ENCODE assay signal across 29 mouse cellular contexts in the genomic region with DNA sequence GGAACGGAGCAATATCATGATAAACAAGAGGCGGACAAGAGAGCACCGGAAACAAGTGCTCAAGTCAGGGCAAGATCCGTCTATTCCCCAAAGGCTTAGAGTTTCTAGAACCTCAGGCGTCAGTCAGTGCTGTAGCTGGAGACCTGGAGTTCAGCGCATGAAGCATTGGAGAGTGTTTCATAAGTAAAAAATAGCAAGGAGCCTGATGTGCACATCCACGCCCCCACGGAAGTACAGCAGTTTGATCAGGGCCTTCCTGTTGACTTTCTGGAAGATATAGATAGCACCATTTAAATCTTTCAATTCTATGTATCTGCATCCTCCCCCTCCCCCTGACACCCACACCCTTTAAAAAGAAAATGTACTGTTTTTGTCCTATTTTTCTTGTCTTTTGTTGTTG. TPM values are rescaled to one million over a fixed set of nuclear protein-coding genes. Genes with fewer than 3 reads are reported as not detected.
DNase-seq lines count a peak whose midpoint lies in the region; ATAC-seq and TF ChIP-seq lines count a peak whose summit lies in the region.
"Had no signal": no experiment of that assay in that cellular context is flagged by ENCODE, and none has a peak within 500 bp of the region (broad histone marks: within the 10 kb centered on the region; RNA-seq: fewer than 3 reads in every experiment).

No protein-coding gene starts in this region.

- no peaks in the 10 kb centered on the region for H3K27me3 ChIP-seq in liver, postnatal 0 days (ENCODE audit: insufficient read depth, low read length)
- no peaks in the 10 kb centered on the region for H3K27me3 ChIP-seq in liver, embryonic 11.5 days (replicated peaks; ENCODE audit: control insufficient read depth, insufficient read depth, low read length)
- no peaks in the 10 kb centered on the region for H3K27me3 ChIP-seq in G1E (ENCODE audit: insufficient read depth, low read length)
- no peaks in the 10 kb centered on the region for H3K27me3 ChIP-seq in splenic B cell, adult 2 months (ENCODE audit: control insufficient read depth, insufficient read depth, low read length, poor library complexity, severe bottlenecking)
- no peaks in the 10 kb centered on the region for H3K27me3 ChIP-seq in limb, embryonic 10.5 days (ENCODE audit: low read depth, poor library complexity, severe bottlenecking)
- H3K27me3 ChIP-seq: embryonic facial prominence, embryonic 15.5 days; forebrain, embryonic 12.5 days; heart, embryonic 15.5 days; limb, embryonic 13.5 days; lung, embryonic 15.5 days; midbrain, embryonic 12.5 days; Patski; stomach, embryonic 15.5 days had no signal

- no peak overlapping the region for H3K27ac ChIP-seq in liver, postnatal 0 days (ENCODE audit: low read depth)
- no peak overlapping the region for H3K27ac ChIP-seq in liver, embryonic 11.5 days (ENCODE audit: low read depth, low read length)
- no peak overlapping the region for H3K27ac ChIP-seq in limb, embryonic 10.5 days
- H3K27ac ChIP-seq: embryonic facial prominence, embryonic 10.5 days; embryonic facial prominence, embryonic 15.5 days; forebrain, embryonic 12.5 days; heart, embryonic 15.5 days; hindbrain, postnatal 0 days; left cerebral cortex, adult 2 months; limb, embryonic 13.5 days; liver, embryonic 14.5 days; lung, embryonic 15.5 days; midbrain, embryonic 12.5 days; stomach, embryonic 15.5 days had no signal

- ATAC-seq in liver, postnatal 0 days: 0 out of 2 replicates have a peak, but pooled peaks have one; percentile 23
- no peak; the same call in 1 of the 2 replicates for ATAC-seq in liver, embryonic 11.5 days (replicated peaks; ENCODE audit: low FRiP score)
- peak; percentile 66 for ATAC-seq in G1E (ENCODE audit: extremely low read depth, insufficient number of reproducible peaks, low FRiP score, poor library complexity, severe bottlenecking)
- ATAC-seq: forebrain, postnatal 0 days; hindbrain, postnatal 0 days; intestine, postnatal 0 days; Patski had no signal

- WGBS in liver, postnatal 0 days (ENCODE audit: insufficient replicate concordance): 64% methylated on average over 8 of the region's 8 CpGs
- 69% methylated on average over 8 of the region's 8 CpGs for WGBS in liver, embryonic 11.5 days
- WGBS in limb, embryonic 10.5 days: 93% methylated on average over 8 of the region's 8 CpGs

- no peaks in the 10 kb centered on the region for H3K9me3 ChIP-seq in liver, postnatal 0 days (ENCODE audit: low read length)
- no peaks in the 10 kb centered on the region for H3K9me3 ChIP-seq in liver, embryonic 11.5 days (ENCODE audit: control insufficient read depth, low read length)
- H3K9me3 ChIP-seq in G1E (replicated peaks): no peaks in the 10 kb centered on the region
- H3K9me3 ChIP-seq in limb, embryonic 10.5 days (replicated peaks): no peaks in the 10 kb centered on the region
- H3K9me3 ChIP-seq: embryonic facial prominence, embryonic 10.5 days; embryonic facial prominence, embryonic 15.5 days; forebrain, embryonic 12.5 days; heart, embryonic 15.5 days; limb, embryonic 13.5 days; lung, embryonic 15.5 days; midbrain, embryonic 12.5 days; stomach, embryonic 15.5 days had no signal

- H3K4me2 ChIP-seq in liver, postnatal 0 days (ENCODE audit: low read depth, low read length): no peak overlapping the region
- H3K4me2 ChIP-seq in liver, embryonic 11.5 days: no peak overlapping the region
- H3K4me2 ChIP-seq: embryonic facial prominence, embryonic 15.5 days; forebrain, embryonic 12.5 days; heart, embryonic 15.5 days; limb, embryonic 13.5 days; lung, embryonic 15.5 days; midbrain, embryonic 12.5 days; stomach, embryonic 15.5 days had no signal

- peaks cover 21% of the 10 kb centered on the region for H3K36me3 ChIP-seq in liver, postnatal 0 days (replicated peaks; ENCODE audit: insufficient read depth, low read length)
- H3K36me3 ChIP-seq in liver, embryonic 11.5 days (ENCODE audit: control insufficient read depth, insufficient read depth, low read length): 0 out of 2 replicates have a peak, but pooled peaks cover 2% of the 10 kb centered on the region
- peaks cover 40% of the 10 kb centered on the region for H3K36me3 ChIP-seq in G1E (replicated peaks)
- peaks cover 19% of the 10 kb centered on the region for H3K36me3 ChIP-seq in splenic B cell, adult 2 months (ENCODE audit: control insufficient read depth, insufficient read depth, low read length, poor library complexity, severe bottlenecking)
- peaks cover 19% of the 10 kb centered on the region; the same call in 1 of the 2 replicates for H3K36me3 ChIP-seq in limb, embryonic 10.5 days

- no peak overlapping the region for H3K9ac ChIP-seq in liver, postnatal 0 days (replicated peaks)
- H3K9ac ChIP-seq in liver, embryonic 11.5 days (ENCODE audit: low read depth, low read length): no peak overlapping the region
- H3K9ac ChIP-seq: embryonic facial prominence, embryonic 15.5 days; forebrain, embryonic 12.5 days; forebrain, postnatal 0 days; heart, embryonic 15.5 days; limb, embryonic 13.5 days; liver, embryonic 14.5 days; lung, embryonic 15.5 days; midbrain, embryonic 12.5 days; stomach, embryonic 15.5 days had no signal

- no peaks in the 10 kb centered on the region for H3K4me1 ChIP-seq in liver, postnatal 0 days (ENCODE audit: insufficient read depth)
- no peaks in the 10 kb centered on the region for H3K4me1 ChIP-seq in liver, embryonic 11.5 days (replicated peaks; ENCODE audit: control insufficient read depth, insufficient read depth, low read length)
- H3K4me1 ChIP-seq in G1E (ENCODE audit: insufficient read depth, low read depth, low read length): no peaks in the 10 kb centered on the region
- H3K4me1 ChIP-seq in limb, embryonic 10.5 days: no peaks in the 10 kb centered on the region
- H3K4me1 ChIP-seq: embryonic facial prominence, embryonic 10.5 days; embryonic facial prominence, embryonic 15.5 days; forebrain, embryonic 12.5 days; heart, embryonic 15.5 days; limb, embryonic 13.5 days; lung, embryonic 15.5 days; midbrain, embryonic 12.5 days; stomach, embryonic 15.5 days had no signal

- TF ChIP-seq CTCF in liver, postnatal 0 days (IDR thresholded peaks at IDR 0.05; ENCODE audit: low read depth): no peak
- TF ChIP-seq CTCF in G1E (IDR thresholded peaks at IDR 0.05; ENCODE audit: low read depth, low read length): no peak

- TF ChIP-seq EP300 in liver, postnatal 0 days (IDR thresholded peaks at IDR 0.05; ENCODE audit: low read depth): no peak

- DNase-seq in liver, postnatal 0 days: no peak
- DNase-seq in liver, embryonic 11.5 days (ENCODE audit: low spot score): no peak
- DNase-seq in G1E (ENCODE audit: low spot score): no peak
- peak; percentile 66 for DNase-seq in induced T-regulatory cell, adult 2 months (ENCODE audit: low read depth)
- peak; percentile 13 for DNase-seq in splenic B cell, adult 2 months (ENCODE audit: low read depth, low spot score)
- no peak for DNase-seq in testis, postnatal 10 days (ENCODE audit: low spot score)
- DNase-seq in layer of hippocampus, adult 8-10 months (ENCODE audit: low spot score in 2 of 2): no peak
- DNase-seq in limb, embryonic 10.5 days (ENCODE audit: low spot score): no peak
- DNase-seq: adrenal gland, postnatal 36 days; cerebellum, adult 2 months; cerebellum, postnatal 14 days; forebrain, postnatal 0 days; kidney, postnatal 14 days; right cerebral cortex, adult 18-20 months; thymus, postnatal 25 days had no signal

- no peak overlapping the region for H3K4me3 ChIP-seq in liver, postnatal 0 days (ENCODE audit: low read depth, low read length)
- H3K4me3 ChIP-seq in liver, embryonic 11.5 days (ENCODE audit: low read depth, low read length): no peak overlapping the region
- H3K4me3 ChIP-seq in G1E (ENCODE audit: low read depth, low read length): no peak overlapping the region
- no peak overlapping the region for H3K4me3 ChIP-seq in limb, embryonic 10.5 days
- H3K4me3 ChIP-seq: embryonic facial prominence, embryonic 10.5 days; embryonic facial prominence, embryonic 15.5 days; forebrain, embryonic 12.5 days; heart, embryonic 15.5 days; left cerebral cortex, adult 2 months; limb, embryonic 13.5 days; lung, embryonic 15.5 days; midbrain, embryonic 12.5 days; myocyte; stomach, embryonic 15.5 days had no signal

RNA-seq across cellular contexts. Expression of a gene that starts 46.7 kb away (rescaled TPM):
- polyA plus RNA-seq in liver, postnatal 0 days (2015; fragmentation: Nextera tagmentation; extraction: Ambion mirVana): 6.4 and 8.2 TPM in 2 replicates
- polyA plus RNA-seq in liver, embryonic 11.5 days (2014; fragmentation: Nextera tagmentation; extraction: Ambion mirVana): 19.9 and 21.2 TPM in 2 replicates
- total RNA-seq in G1E (2014; fragmentation: Nextera tagmentation) (71.0 and 85.2 TPM in 2 replicates), G1E (2017) (75.7 and 85.0 TPM in 2 replicates)
- polyA plus RNA-seq in G1E (2012): 14.2 and 15.6 TPM in 2 replicates
- 10 to 100 TPM; 19.8 to 27.7 (median 24.9) TPM for total RNA-seq in layer of hippocampus, adult 8-10 months (2022)
- 14.1 and 18.9 TPM in 2 replicates for polyA plus RNA-seq in limb, embryonic 10.5 days (2016; fragmentation: Nextera tagmentation; extraction: Ambion mirVana)

RNA-seq across cellular contexts. Expression of a gene that starts 50.8 kb away (rescaled TPM):
- 18.1 and 19.2 TPM in 2 replicates for polyA plus RNA-seq in liver, postnatal 0 days (2015; fragmentation: Nextera tagmentation; extraction: Ambion mirVana)
- polyA plus RNA-seq in liver, embryonic 11.5 days (2014; fragmentation: Nextera tagmentation; extraction: Ambion mirVana): 57.2 and 58.5 TPM in 2 replicates
- total RNA-seq in G1E (2014; fragmentation: Nextera tagmentation): not detected in 2 replicates
- not detected in 2 replicates for total RNA-seq in G1E (2017)
- not detected in 2 replicates for polyA plus RNA-seq in G1E (2012)
- total RNA-seq in layer of hippocampus, adult 8-10 months (2022): 10 to 100 TPM; 39.7 to 49.7 (median 43.9) TPM
- 43.1 and 44.2 TPM in 2 replicates for polyA plus RNA-seq in limb, embryonic 10.5 days (2016; fragmentation: Nextera tagmentation; extraction: Ambion mirVana)

Comparison
In these comparisons a context has a peak if more than half of its experiments do, and no peak if none do; other contexts are left out.
1. DNase-seq: peak in induced T-regulatory cell, adult 2 months (single experiment) and splenic B cell, adult 2 months (single experiment); none in liver, postnatal 0 days (single experiment), liver, embryonic 11.5 days (single experiment), G1E (single experiment), testis, postnatal 10 days (single experiment), layer of hippocampus, adult 8-10 months (0 of 2) and limb, embryonic 10.5 days (single experiment).
2. RNA of a gene that starts 50.8 kb away (polyA plus RNA-seq): 57.2 to 58.5 TPM in liver, embryonic 11.5 days, 43.1 to 44.2 TPM in limb, embryonic 10.5 days and 18.1 to 19.2 TPM in liver, postnatal 0 days; not detected in G1E; every median in the first group is over 10 times any median in the second.